Mouse (Mus musculus): Measurements from ENCODE around the gene Olfr281.
A peak's percentile ranks its signal among the peaks of the same experiment; 100 is the strongest.
"Not testable (repeated sequence)": the region's sequence is repeated elsewhere in the genome, so short reads cannot be mapped to it uniquely, and the experiment has no call there.

The Olfr281 gene

GRCm38 (mm10) chr15:98452288-98452687, at the start of gene Olfr281:
Gene Olfr281, plus strand, starts transcription at chr15:98452588.
- no peak for DNase-seq (ENCODE audit: low spot score)

GRCm38 (mm10) chr15:98408406-98409060, 43.9 kb upstream of the Olfr281 start:
- no peak for DNase-seq (ENCODE audit: low spot score)

GRCm38 (mm10) chr15:98409635-98410034, 42.8 kb upstream of the Olfr281 start:
- no peak for DNase-seq (ENCODE audit: low spot score)

GRCm38 (mm10) chr15:98410249-98410648, 42.1 kb upstream of the Olfr281 start:
- no peak for DNase-seq (ENCODE audit: low spot score)

GRCm38 (mm10) chr15:98415996-98416395, 36.4 kb upstream of the Olfr281 start:
- no peak for DNase-seq (ENCODE audit: low spot score)

GRCm38 (mm10) chr15:98416802-98417201, 35.6 kb upstream of the Olfr281 start:
- DNase-seq (ENCODE audit: low spot score) = not testable (repeated sequence)

GRCm38 (mm10) chr15:98417285-98417684, 35.1 kb upstream of the Olfr281 start:
- DNase-seq (ENCODE audit: low spot score) = not testable (repeated sequence)

- DNase-seq (ENCODE audit: low spot score) = no peak
Observed at GRCm38 (mm10) chr15:98418096-98418495, 34.3 kb upstream of the Olfr281 start.

- no peak for DNase-seq (ENCODE audit: low spot score)
Observed at GRCm38 (mm10) chr15:98420897-98421296, 31.5 kb upstream of the Olfr281 start.

- DNase-seq (ENCODE audit: low spot score) = no peak
Observed at GRCm38 (mm10) chr15:98424326-98424725, 28.1 kb upstream of the Olfr281 start.

GRCm38 (mm10) chr15:98424753-98425152, 27.6 kb upstream of the Olfr281 start:
- no peak for DNase-seq (ENCODE audit: low spot score)

GRCm38 (mm10) chr15:98425188-98425587, 27.2 kb upstream of the Olfr281 start:
- DNase-seq (ENCODE audit: low spot score) = no peak

- DNase-seq (ENCODE audit: low spot score) = not testable (repeated sequence)
Observed at GRCm38 (mm10) chr15:98430925-98431324, 21.5 kb upstream of the Olfr281 start, which contains the start of gene Olfr282. Gene Olfr282, plus strand, starts transcription at chr15:98431225.

GRCm38 (mm10) chr15:98444561-98444960, 7.8 kb upstream of the Olfr281 start:
- DNase-seq (ENCODE audit: low spot score) = no peak

- DNase-seq (ENCODE audit: low spot score) = no peak
Observed at GRCm38 (mm10) chr15:98448521-98448920, 3.9 kb upstream of the Olfr281 start.

- no peak for DNase-seq (ENCODE audit: low spot score)
Observed at GRCm38 (mm10) chr15:98469596-98469995, 17.2 kb downstream of the Olfr281 start, which contains the start of gene OR5BS1P. Gene OR5BS1P, plus strand, starts transcription at chr15:98469896.

- no peak for DNase-seq (ENCODE audit: low spot score)
Observed at GRCm38 (mm10) chr15:98471539-98471938, 19.2 kb downstream of the Olfr281 start.

- DNase-seq (ENCODE audit: low spot score) = no peak
Observed at GRCm38 (mm10) chr15:98474958-98475357, 22.6 kb downstream of the Olfr281 start.

GRCm38 (mm10) chr15:98475382-98475781, 23.0 kb downstream of the Olfr281 start:
- peak; percentile 36 for DNase-seq (ENCODE audit: low spot score)

- DNase-seq (ENCODE audit: low spot score) = no peak
Observed at GRCm38 (mm10) chr15:98476281-98476680, 23.9 kb downstream of the Olfr281 start.

- DNase-seq (ENCODE audit: low spot score) = no peak
Observed at GRCm38 (mm10) chr15:98479568-98480102, 27.2 kb downstream of the Olfr281 start.

GRCm38 (mm10) chr15:98482701-98483100, 30.3 kb downstream of the Olfr281 start, which contains the start of gene Lalba:
Gene Lalba, minus strand, starts transcription at chr15:98482721.
- DNase-seq (ENCODE audit: low spot score) = no peak

Data from T-cell, adult 2 months (primary cell).